Mouse (Mus musculus) frontal cortex, adult (tissue): ENCODE results near the gene Plxna4.

ENCODE experiments used
- ATAC-seq: cut with Nextera tagmentation; 2 replicates; pipeline ENCODE4 v1.9.2; 2017; ENCODE audit warnings: mild to moderate bottlenecking, moderate library complexity, mixed read lengths; ENCODE audit not compliant: low TSS enrichment

Gene Plxna4

GRCm38 (mm10) chr6:32406316-32407095, 181.5 kb downstream of the Plxna4 start:
- peak; percentile 48 for ATAC-seq

GRCm38 (mm10) chr6:32402560-32403235, 185.3 kb downstream of the Plxna4 start:
- ATAC-seq, result no peak; the same call in 1 of the 2 replicates

- ATAC-seq, result no peak
These were observed 189.7 kb downstream of the Plxna4 start for GRCm38 (mm10) chr6:32398261-32398660.

GRCm38 (mm10) chr6:32397133-32397730, 190.8 kb downstream of the Plxna4 start:
- ATAC-seq, result peak; percentile 68

- no peak for ATAC-seq
These were observed 192.6 kb downstream of the Plxna4 start for GRCm38 (mm10) chr6:32395415-32395814.

- ATAC-seq, result no peak
These were observed 195.7 kb downstream of the Plxna4 start for GRCm38 (mm10) chr6:32392262-32392661.

GRCm38 (mm10) chr6:32388276-32388675, 199.7 kb downstream of the Plxna4 start:
- ATAC-seq, result no peak

- ATAC-seq, result no peak
These were observed 201.1 kb downstream of the Plxna4 start for GRCm38 (mm10) chr6:32386915-32387314.

- ATAC-seq, result peak; percentile 35
These were observed 203.1 kb downstream of the Plxna4 start for GRCm38 (mm10) chr6:32384937-32385336.

GRCm38 (mm10) chr6:32384423-32384822, 203.6 kb downstream of the Plxna4 start:
- peak; percentile 71 for ATAC-seq

- no peak for ATAC-seq
These were observed 206.5 kb downstream of the Plxna4 start for GRCm38 (mm10) chr6:32381516-32381915.

- ATAC-seq, result peak; percentile 22; the same call in 1 of the 2 replicates
These were observed 210.8 kb downstream of the Plxna4 start for GRCm38 (mm10) chr6:32377181-32377580.

GRCm38 (mm10) chr6:32373931-32374361, 214.0 kb downstream of the Plxna4 start:
- no peak for ATAC-seq

- ATAC-seq, result no peak
These were observed 218.9 kb downstream of the Plxna4 start for GRCm38 (mm10) chr6:32369092-32369491.

GRCm38 (mm10) chr6:32368408-32368807, 219.6 kb downstream of the Plxna4 start:
- ATAC-seq, result no peak

GRCm38 (mm10) chr6:32364933-32365332, 223.1 kb downstream of the Plxna4 start:
- no peak for ATAC-seq

- no peak for ATAC-seq
These were observed 224.4 kb downstream of the Plxna4 start for GRCm38 (mm10) chr6:32363489-32364068.

GRCm38 (mm10) chr6:32362421-32362820, 225.6 kb downstream of the Plxna4 start:
- ATAC-seq, result no peak

- peak; percentile 96 for ATAC-seq
These were observed 228.3 kb downstream of the Plxna4 start for GRCm38 (mm10) chr6:32359675-32360074.

GRCm38 (mm10) chr6:32357497-32357896, 230.5 kb downstream of the Plxna4 start:
- no peak for ATAC-seq

- ATAC-seq, result no peak
These were observed 232.4 kb downstream of the Plxna4 start for GRCm38 (mm10) chr6:32355559-32355958.

- ATAC-seq, result no peak
These were observed 239.0 kb downstream of the Plxna4 start for GRCm38 (mm10) chr6:32348996-32349395.
